Mouse (Mus musculus) cerebral cortex, adult 2 months (tissue): ENCODE data around the gene Acad12.

ENCODE experiments used
- WGBS: fragments of 180-500 bp; shearing (Covaris S2); methylation state at CpG from one replicate; pipeline ENCODE4 v1.1.7; 2018; 5-methylcytosine and 5-hydroxymethylcytosine counted together

The Acad12 gene

GRCm38 (mm10) chr5:121612036-121612435, 6.7 kb downstream of the Acad12 start:
- 85% methylated on average over 6 of the region's 6 CpGs for WGBS

GRCm38 (mm10) chr5:121609556-121610135, 9.1 kb downstream of the Acad12 start:
- WGBS: 69% methylated on average over 8 of the region's 8 CpGs

- 0% methylated on average over 2 of the region's 2 CpGs for WGBS
Observed at GRCm38 (mm10) chr5:121606151-121606550, 12.6 kb downstream of the Acad12 start.

DNA sequence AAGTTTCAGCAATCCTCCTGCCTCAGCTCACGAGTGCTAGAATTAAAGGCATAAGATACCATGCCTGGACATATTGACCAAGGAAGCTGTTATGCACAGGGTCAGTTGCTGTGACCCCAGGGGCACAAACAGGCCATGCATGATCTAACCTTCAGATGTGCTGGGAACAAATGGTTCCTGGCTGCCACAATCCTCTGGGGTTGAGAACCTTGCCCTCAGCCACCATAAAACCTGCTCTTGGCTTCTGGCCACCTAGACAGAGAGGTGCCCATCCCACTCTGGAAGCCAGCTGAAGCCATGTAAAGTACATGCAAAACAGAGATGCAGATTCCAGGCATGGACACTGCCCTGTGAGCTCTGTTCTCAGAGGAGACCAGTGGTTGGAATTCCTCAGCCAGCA, 14.9 kb downstream of the Acad12 start:
- 88% methylated on average over 1 of the region's 1 CpGs for WGBS

GRCm38 (mm10) chr5:121601547-121602299, 17.0 kb downstream of the Acad12 start:
- WGBS: 40% methylated on average over 9 of the region's 9 CpGs

GRCm38 (mm10) chr5:121598871-121599610, 19.7 kb downstream of the Acad12 start:
- 77% methylated on average over 13 of the region's 13 CpGs for WGBS

DNA sequence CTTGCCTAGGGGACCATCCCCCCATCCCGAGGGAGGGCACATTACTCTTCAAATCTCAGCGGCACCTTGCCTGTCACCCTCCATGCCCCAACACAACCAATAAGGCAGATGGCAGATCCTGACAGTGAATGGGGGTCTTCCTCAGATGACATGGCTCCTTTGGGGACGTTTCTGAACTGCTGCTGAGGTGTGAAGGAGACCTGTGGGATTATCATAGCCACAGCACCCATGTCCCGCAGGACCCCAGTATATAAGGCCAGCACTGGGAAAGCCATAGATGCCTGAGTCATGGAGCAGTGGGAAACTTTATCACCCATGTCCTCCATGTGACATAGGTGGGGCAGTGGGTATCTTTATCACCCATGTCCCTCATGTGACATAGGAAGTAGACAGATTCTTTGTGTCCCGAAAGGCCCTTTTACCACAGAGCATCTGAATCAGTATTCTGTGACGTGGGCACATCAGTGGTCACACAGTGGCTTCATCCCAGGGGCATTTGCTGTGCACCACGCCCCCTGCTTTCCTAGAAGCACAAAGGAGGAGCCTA, 20.7 kb downstream of the Acad12 start:
- 89% methylated on average over 7 of the region's 7 CpGs for WGBS

- 85% methylated on average over 4 of the region's 4 CpGs for WGBS
Observed at GRCm38 (mm10) chr5:121597332-121597731, 21.4 kb downstream of the Acad12 start.

DNA sequence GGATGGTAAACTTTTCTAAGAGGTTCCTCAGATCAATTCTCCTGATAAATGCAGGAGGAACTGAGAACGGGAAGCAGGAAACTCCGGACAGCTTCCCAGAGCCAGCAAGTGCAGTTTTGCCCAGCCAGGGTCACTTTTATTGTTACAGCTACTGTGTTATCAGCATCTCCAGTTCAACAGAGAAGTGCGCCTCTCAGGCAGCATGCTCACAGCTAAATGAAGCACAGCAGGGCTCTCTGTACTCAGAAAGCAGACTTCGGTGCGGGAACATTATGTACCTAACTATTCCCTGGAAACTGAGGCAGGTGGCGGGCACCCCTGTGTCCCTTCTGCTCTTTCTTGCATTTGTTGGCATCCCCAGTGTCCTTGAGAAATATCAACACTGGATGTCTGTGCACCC, 22.5 kb downstream of the Acad12 start:
- WGBS: 69% methylated on average over 6 of the region's 6 CpGs

GRCm38 (mm10) chr5:121595758-121596157, 23.0 kb downstream of the Acad12 start:
- WGBS: 83% methylated on average over 6 of the region's 6 CpGs

DNA sequence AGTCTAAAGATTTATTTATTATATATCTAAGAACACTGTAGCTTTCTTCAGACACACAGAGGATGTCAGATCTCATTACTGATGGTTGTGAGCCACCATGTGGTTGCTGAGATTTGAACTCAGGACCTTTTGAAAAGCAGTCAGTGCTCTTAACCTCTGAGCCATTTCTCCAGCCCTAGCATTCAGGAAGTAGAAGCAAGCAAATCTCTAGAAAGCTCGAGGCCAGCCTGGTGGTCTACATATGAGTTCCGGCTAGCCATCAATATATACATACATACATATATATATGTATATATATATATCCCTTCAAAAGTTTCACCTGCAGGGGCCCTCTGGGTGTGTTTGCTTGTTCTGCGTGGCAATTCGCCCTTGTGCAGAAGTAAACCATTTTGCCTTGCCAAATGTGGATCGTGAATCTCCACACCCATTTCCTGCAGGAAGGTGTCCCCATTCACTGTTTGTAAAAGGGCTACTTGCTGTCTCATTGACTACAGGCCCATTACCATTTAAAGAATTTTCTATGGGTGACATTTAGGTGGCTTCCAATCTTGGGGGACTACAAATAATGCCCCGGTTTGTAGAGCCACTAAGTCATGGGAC, 23.9 kb downstream of the Acad12 start:
- 83% methylated on average over 6 of the region's 6 CpGs for WGBS

- WGBS: 2% methylated on average over 47 of the region's 47 CpGs
Observed at GRCm38 (mm10) chr5:121593451-121594401, 25.0 kb downstream of the Acad12 start, which contains the start of gene Aldh2. Gene Aldh2 (minus strand): TSS chr5:121593824.

GRCm38 (mm10) chr5:121592816-121593407, 25.8 kb downstream of the Acad12 start:
- 4% methylated on average over 33 of the region's 33 CpGs for WGBS

- WGBS: 58% methylated on average over 11 of the region's 11 CpGs
Observed at GRCm38 (mm10) chr5:121592064-121592815, 26.5 kb downstream of the Acad12 start.

- 32% methylated on average over 11 of the region's 11 CpGs for WGBS
Observed at GRCm38 (mm10) chr5:121591417-121592063, 27.2 kb downstream of the Acad12 start.

- WGBS: 90% methylated on average over 6 of the region's 6 CpGs
Observed at GRCm38 (mm10) chr5:121589928-121590327, 28.8 kb downstream of the Acad12 start.

DNA sequence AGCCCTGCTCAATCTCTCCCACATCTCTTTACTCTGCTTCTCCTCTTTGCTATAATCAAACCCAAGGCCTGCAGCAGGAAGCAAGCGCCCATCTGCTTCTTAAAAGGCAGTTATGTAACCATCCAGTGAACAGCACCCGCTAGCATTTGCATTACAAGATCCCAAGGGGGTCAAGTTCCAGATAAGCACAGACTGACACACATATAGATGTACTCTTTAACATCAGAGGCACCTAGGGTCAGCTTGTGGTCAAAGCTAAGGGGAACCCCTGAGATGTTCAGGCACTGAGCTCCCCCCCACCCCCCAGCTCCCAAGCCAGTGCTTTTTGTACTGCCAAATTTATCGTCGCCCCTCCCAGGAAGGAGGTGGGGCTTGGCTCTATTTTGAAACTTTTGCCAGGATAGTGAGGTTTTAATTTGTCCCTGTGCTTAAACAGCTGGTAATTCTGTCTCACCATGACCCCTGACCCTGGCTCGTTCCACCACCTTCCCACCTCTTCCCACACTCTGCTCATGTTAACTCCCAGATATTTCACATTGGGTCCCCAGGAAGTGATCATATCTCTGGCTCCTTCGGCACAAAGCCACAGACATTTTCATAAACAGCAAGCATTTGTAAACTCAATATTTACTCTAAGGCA, 32.2 kb downstream of the Acad12 start:
- WGBS: 17% methylated on average over 6 of the region's 6 CpGs

DNA sequence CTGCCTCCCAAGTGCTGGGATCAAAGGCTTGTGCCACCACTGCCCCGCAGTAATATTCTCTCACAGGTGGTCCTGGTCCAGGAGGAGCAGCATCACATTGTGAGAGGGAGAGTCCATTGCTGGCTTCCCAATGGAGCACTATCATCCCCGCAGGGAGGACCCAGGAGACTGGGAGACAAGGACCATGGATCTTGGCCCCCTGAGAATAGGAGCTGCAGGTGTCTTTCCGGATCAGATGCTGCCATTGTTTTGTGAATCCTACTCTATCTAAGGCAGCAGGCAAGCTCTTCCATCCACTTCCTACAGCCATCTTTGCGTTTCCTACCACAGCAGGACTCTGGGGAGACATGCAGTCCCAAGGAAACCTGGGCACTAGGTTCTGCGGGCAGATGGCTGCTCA, 33.0 kb downstream of the Acad12 start:
- WGBS: 73% methylated on average over 5 of the region's 5 CpGs

- 93% methylated on average over 10 of the region's 10 CpGs for WGBS
Observed at GRCm38 (mm10) chr5:121585005-121585404, 33.7 kb downstream of the Acad12 start.
